Comparison of ENCODE assay signal across 7 mouse cellular contexts in genomic region chr17:3114720-3115379, GRCm38 (mm10). TPM values are rescaled to one million over a fixed set of nuclear protein-coding genes. Genes with fewer than 3 reads are reported as not detected.
DNase-seq lines count a peak whose midpoint lies in the region; ATAC-seq lines count a peak whose summit lies in the region.

Gene Scaf8 (plus strand): TSS chr17:3114972.

- no peaks in the 10 kb centered on the region for H3K27me3 ChIP-seq in embryonic facial prominence, embryonic 12.5 days
- H3K27me3 ChIP-seq in limb, embryonic 13.5 days: no peaks in the 10 kb centered on the region
- no peaks in the 10 kb centered on the region for H3K27me3 ChIP-seq in midbrain, embryonic 16.5 days (ENCODE audit: control insufficient read depth, insufficient read depth, low read depth, low read length)

- H3K4me3 ChIP-seq in embryonic facial prominence, embryonic 12.5 days: peak within 1 kb of the TSS; percentile 99
- peak within 1 kb of the TSS; percentile 92 for H3K4me3 ChIP-seq in limb, embryonic 13.5 days
- H3K4me3 ChIP-seq in midbrain, embryonic 16.5 days (ENCODE audit: low read depth, low read length): peak within 1 kb of the TSS; percentile 97

- H3K36me3 ChIP-seq in embryonic facial prominence, embryonic 12.5 days: no peaks in the 10 kb centered on the region
- peaks cover 3% of the 10 kb centered on the region for H3K36me3 ChIP-seq in limb, embryonic 13.5 days
- H3K36me3 ChIP-seq in midbrain, embryonic 16.5 days (ENCODE audit: control insufficient read depth, insufficient read depth, low read length): no peaks in the 10 kb centered on the region

- H3K9ac ChIP-seq in embryonic facial prominence, embryonic 12.5 days: peak within 1 kb of the TSS; percentile 97
- H3K9ac ChIP-seq in limb, embryonic 13.5 days: peak within 1 kb of the TSS; percentile 97
- peak within 1 kb of the TSS; percentile 96 for H3K9ac ChIP-seq in midbrain, embryonic 16.5 days (ENCODE audit: low read depth, low read length)

- peak within 1 kb of the TSS; percentile 99 for H3K27ac ChIP-seq in embryonic facial prominence, embryonic 12.5 days
- peak within 1 kb of the TSS; percentile 96 for H3K27ac ChIP-seq in limb, embryonic 13.5 days
- H3K27ac ChIP-seq in midbrain, embryonic 16.5 days (ENCODE audit: low read length): peak within 1 kb of the TSS; percentile 99

- peak within 1 kb of the TSS; percentile 59 for H3K4me2 ChIP-seq in embryonic facial prominence, embryonic 12.5 days (replicated peaks)
- peak within 1 kb of the TSS; percentile 76 for H3K4me2 ChIP-seq in limb, embryonic 13.5 days (replicated peaks)
- peak within 1 kb of the TSS; percentile 80 for H3K4me2 ChIP-seq in midbrain, embryonic 16.5 days (ENCODE audit: low read length)

- ATAC-seq in embryonic facial prominence, embryonic 12.5 days (ENCODE audit: insufficient number of reproducible peaks, insufficient read depth, low FRiP score, low TSS enrichment): peak; percentile 96
- ATAC-seq in limb, embryonic 13.5 days (ENCODE audit: low FRiP score, low read depth): peak; percentile 96
- peak; percentile 95 for ATAC-seq in midbrain, embryonic 16.5 days

- WGBS in embryonic facial prominence, embryonic 12.5 days: under 1% methylated on average over 75 of the region's 91 CpGs
- under 1% methylated on average over 65 of the region's 91 CpGs for WGBS in limb, embryonic 13.5 days
- 0% methylated on average over 73 of the region's 91 CpGs for WGBS in midbrain, embryonic 16.5 days

- H3K9me3 ChIP-seq in embryonic facial prominence, embryonic 12.5 days: no peaks in the 10 kb centered on the region
- no peaks in the 10 kb centered on the region for H3K9me3 ChIP-seq in limb, embryonic 13.5 days
- H3K9me3 ChIP-seq in midbrain, embryonic 16.5 days (replicated peaks; ENCODE audit: control insufficient read depth, low read length, poor library complexity, severe bottlenecking): no peaks in the 10 kb centered on the region

- peak; percentile 93 for DNase-seq in adrenal gland, postnatal 25 days
- DNase-seq in heart, adult 18-20 months: peak; percentile 94 to 95
- DNase-seq in kidney, adult 8-10 months: peak; percentile 86 to 90
- peak; percentile 92 to 96 for DNase-seq in spleen, postnatal 10 days (ENCODE audit: low spot score in 2 of 2)

- H3K4me1 ChIP-seq in embryonic facial prominence, embryonic 12.5 days: peaks cover 17% of the 10 kb centered on the region; the same call in 1 of the 2 replicates
- H3K4me1 ChIP-seq in limb, embryonic 13.5 days: peaks cover 26% of the 10 kb centered on the region
- H3K4me1 ChIP-seq in midbrain, embryonic 16.5 days (ENCODE audit: control insufficient read depth, insufficient read depth, low read length): peaks cover 33% of the 10 kb centered on the region

RNA-seq across cellular contexts. Expression of gene Scaf8, which starts in this region (rescaled TPM):
- 46.5 and 47.1 TPM in 2 replicates for total RNA-seq in adrenal gland, postnatal 25 days (2021)
- polyA plus RNA-seq in embryonic facial prominence, embryonic 12.5 days (2016; fragmentation: Nextera tagmentation; extraction: Ambion mirVana): 27.7 and 28.3 TPM in 2 replicates
- total RNA-seq in heart, adult 18-20 months (2021): 10 to 100 TPM; 28.4 to 32.1 TPM
- polyA plus RNA-seq in limb, embryonic 13.5 days (2015; fragmentation: Nextera tagmentation; extraction: Ambion mirVana): 21.0 and 22.4 TPM in 2 replicates
- 14.5 and 16.7 TPM in 2 replicates for polyA plus RNA-seq in midbrain, embryonic 16.5 days (2015; fragmentation: Nextera tagmentation; extraction: Ambion mirVana)

Comparison
In these comparisons a context has a peak if more than half of its experiments do, and no peak if none do; other contexts are left out.
1. Peak in every context shown above with its lines: DNase-seq, ATAC-seq, H3K4me3 ChIP-seq and H3K27ac ChIP-seq.